Mouse (Mus musculus) forebrain, embryonic 13.5 days (tissue): ENCODE measurements around the gene Fbxo4. TPM values are rescaled to one million over a fixed set of nuclear protein-coding genes. Genes with fewer than 3 reads are reported as not detected.
A peak's percentile ranks its signal among the peaks of the same experiment; 100 is the strongest.

Experiments
- ATAC-seq: fragments of 200-750 bp; cut with Nextera tagmentation; 2 replicates; pipeline ENCODE4 v1.8.0; 2017
- H3K27ac ChIP-seq: fragments of 300-500 bp; sonication (generic); 2 replicates; pipeline ENCODE4 v1.5.1; 2015; ENCODE audit warnings: inconsistent platforms, mild to moderate bottlenecking, moderate library complexity
- H3K27me3 ChIP-seq: fragments of 300-500 bp; sonication (generic); 2 replicates; pipeline ENCODE4 v1.6.1; 2015; ENCODE audit warnings: mild to moderate bottlenecking, inconsistent platforms
- H3K36me3 ChIP-seq: fragments of 300-500 bp; sonication (generic); 2 replicates; pipeline ENCODE4 v1.6.1; 2015; ENCODE audit warnings: mild to moderate bottlenecking, inconsistent platforms; ENCODE audit not compliant: poor library complexity, severe bottlenecking
- H3K4me1 ChIP-seq: fragments of 300-500 bp; sonication (generic); 2 replicates; pipeline ENCODE4 v1.6.1; 2015; ENCODE audit warnings: inconsistent platforms
- H3K4me2 ChIP-seq: fragments of 300-500 bp; sonication (generic); 2 replicates; pipeline ENCODE4 v1.6.1; 2015; ENCODE audit warnings: inconsistent platforms, mild to moderate bottlenecking, moderate library complexity
- H3K4me3 ChIP-seq: fragments of 300-500 bp; sonication (generic); 2 replicates; pipeline ENCODE4 v1.5.1; 2015; ENCODE audit warnings: mild to moderate bottlenecking, inconsistent platforms
- H3K9ac ChIP-seq: fragments of 300-500 bp; sonication (generic); 2 replicates; pipeline ENCODE4 v1.6.1; 2015; ENCODE audit warnings: mild to moderate bottlenecking, inconsistent platforms
- H3K9me3 ChIP-seq: fragments of 300-500 bp; sonication (generic); replicated peaks from 2 replicates; pipeline ENCODE4 v1.6.1; 2016; ENCODE audit warnings: inconsistent platforms
- WGBS: fragments of 180-500 bp; shearing (Covaris S2); methylation state at CpG from one replicate; pipeline ENCODE4 v1.1.7; 2015; 5-methylcytosine and 5-hydroxymethylcytosine counted together
- polyA plus RNA-seq: library from polyadenylated mRNA; unstranded; fragments of >200 nt; fragmentation: Nextera tagmentation; extraction: Ambion mirVana; gene quantifications from 2 replicates; pipeline ENCODE4 v1.2.1, GENCODE M21; 2015

The Fbxo4 gene
- polyA plus RNA-seq, 1 experiment from 2014 or later, result 6.5 TPM

- Histone ChIP-seq H3K4me2 (no peak overlapping the region), H3K4me1 (peaks cover 5% of the 10 kb centered on the region; the same call in 1 of the 2 replicates), H3K27ac (no peak overlapping the region), H3K9ac (no peak overlapping the region), H3K36me3 (no peaks in the 10 kb centered on the region), H3K27me3 (no peaks in the 10 kb centered on the region), H3K4me3 (no peak overlapping the region), H3K9me3 (peaks cover 8% of the 10 kb centered on the region)
- 79% methylated on average over 2 of the region's 2 CpGs for WGBS
- ATAC-seq, result no peak
Observed at GRCm38 (mm10) chr15:4000536-4000935, 21.2 kb upstream of the Fbxo4 start.

- Histone ChIP-seq H3K27me3 (no peaks in the 10 kb centered on the region), H3K36me3 (no peaks in the 10 kb centered on the region), H3K4me3 (no peak overlapping the region), H3K4me1 (peaks cover 13% of the 10 kb centered on the region; the same call in 1 of the 2 replicates), H3K27ac (no peak overlapping the region), H3K9ac (no peak overlapping the region), H3K4me2 (no peak overlapping the region), H3K9me3 (no peaks in the 10 kb centered on the region)
- no peak for ATAC-seq
- WGBS, result 73% methylated on average over 2 of the region's 2 CpGs
Observed at GRCm38 (mm10) chr15:3999144-3999543, 19.8 kb upstream of the Fbxo4 start.

- WGBS, result 21% methylated on average over 14 of the region's 14 CpGs
- H3K9me3 ChIP-seq, result no peaks in the 10 kb centered on the region
- H3K9ac ChIP-seq, result peak overlapping the region; percentile 58
- H3K4me3 ChIP-seq, result peak overlapping the region; percentile 76
- peaks cover 16% of the 10 kb centered on the region; the same call in 1 of the 2 replicates for H3K4me1 ChIP-seq
- peak overlapping the region; percentile 69 for H3K27ac ChIP-seq
- H3K27me3 ChIP-seq, result no peaks in the 10 kb centered on the region
- H3K36me3 ChIP-seq, result peaks cover 7% of the 10 kb centered on the region
- peak overlapping the region; percentile 68 for H3K4me2 ChIP-seq
- no peak for ATAC-seq
Observed at GRCm38 (mm10) chr15:3996267-3997010, 17.1 kb upstream of the Fbxo4 start.

- H3K4me3 ChIP-seq, result peak within 1 kb of the TSS; percentile 76
- under 1% methylated on average over 58 of the region's 61 CpGs for WGBS
Observed at GRCm38 (mm10) chr15:3995448-3996266, 16.3 kb upstream of the Fbxo4 start, which contains the start of gene AW549877. TSS of gene AW549877 (minus strand) at chr15:3995744.

GRCm38 (mm10) chr15:3994852-3995447 lies 15.6 kb upstream of the Fbxo4 start:
- ATAC-seq, result no peak

More at GRCm38 (mm10) chr15:3995448-3996266, 16.3 kb upstream of the Fbxo4 start, which contains the start of gene AW549877:
- H3K27me3 ChIP-seq, result no peaks in the 10 kb centered on the region
- H3K4me2 ChIP-seq, result peak within 1 kb of the TSS; percentile 68
- peaks cover 16% of the 10 kb centered on the region; the same call in 1 of the 2 replicates for H3K4me1 ChIP-seq
- H3K27ac ChIP-seq, result peak within 1 kb of the TSS; percentile 84
- H3K9ac ChIP-seq, result peak within 1 kb of the TSS; percentile 79
- peaks cover 14% of the 10 kb centered on the region for H3K36me3 ChIP-seq
- peak; percentile 99 for ATAC-seq
- H3K9me3 ChIP-seq, result no peaks in the 10 kb centered on the region

GRCm38 (mm10) chr15:3987981-3988380 lies 8.6 kb upstream of the Fbxo4 start:
- peak; percentile 59; the same call in 1 of the 2 replicates for ATAC-seq
- Histone ChIP-seq H3K36me3 (peaks cover 67% of the 10 kb centered on the region), H3K4me1 (no peaks in the 10 kb centered on the region), H3K9me3 (no peaks in the 10 kb centered on the region), H3K4me2 (no peak overlapping the region), H3K27ac (no peak overlapping the region), H3K27me3 (no peaks in the 10 kb centered on the region), H3K9ac (no peak overlapping the region), H3K4me3 (no peak overlapping the region)
- 68% methylated on average over 2 of the region's 2 CpGs for WGBS

More at GRCm38 (mm10) chr15:3994852-3995447, 15.6 kb upstream of the Fbxo4 start:
- Histone ChIP-seq H3K27me3 (no peaks in the 10 kb centered on the region), H3K4me1 (peaks cover 16% of the 10 kb centered on the region; the same call in 1 of the 2 replicates), H3K9ac (peak overlapping the region; percentile 79), H3K27ac (peak overlapping the region; percentile 84), H3K4me2 (peak overlapping the region; percentile 68), H3K9me3 (no peaks in the 10 kb centered on the region), H3K36me3 (peaks cover 20% of the 10 kb centered on the region), H3K4me3 (peak overlapping the region; percentile 76)
- WGBS, result 28% methylated on average over 14 of the region's 14 CpGs

GRCm38 (mm10) chr15:3984876-3985275 lies 5.5 kb upstream of the Fbxo4 start:
- Histone ChIP-seq H3K4me3 (no peak overlapping the region), H3K27me3 (no peaks in the 10 kb centered on the region), H3K27ac (no peak overlapping the region), H3K4me1 (no peaks in the 10 kb centered on the region), H3K9me3 (no peaks in the 10 kb centered on the region), H3K9ac (no peak overlapping the region), H3K4me2 (no peak overlapping the region), H3K36me3 (peaks cover 52% of the 10 kb centered on the region)
- ATAC-seq, result no peak
- WGBS, result 93% methylated on average over 2 of the region's 2 CpGs

GRCm38 (mm10) chr15:3982732-3983131 lies 3.4 kb upstream of the Fbxo4 start:
- WGBS, result 97% methylated on average over 5 of the region's 5 CpGs
- Histone ChIP-seq H3K4me2 (no peak overlapping the region), H3K36me3 (peaks cover 37% of the 10 kb centered on the region), H3K9me3 (no peaks in the 10 kb centered on the region), H3K27ac (no peak overlapping the region), H3K27me3 (no peaks in the 10 kb centered on the region), H3K9ac (no peak overlapping the region), H3K4me1 (peaks cover 4% of the 10 kb centered on the region; the same call in 1 of the 2 replicates), H3K4me3 (no peak overlapping the region)
- ATAC-seq, result no peak

GRCm38 (mm10) chr15:3979871-3980270 lies 498 bp upstream of the Fbxo4 start:
- H3K27ac ChIP-seq, result peak overlapping the region; percentile 94; the same call in 1 of the 2 replicates
- peaks cover 18% of the 10 kb centered on the region for H3K36me3 ChIP-seq
- peak; percentile 1; the same call in 1 of the 2 replicates for ATAC-seq
- peaks cover 4% of the 10 kb centered on the region; the same call in 1 of the 2 replicates for H3K4me1 ChIP-seq
- no peaks in the 10 kb centered on the region for H3K27me3 ChIP-seq
- peak overlapping the region; percentile 69 for H3K4me2 ChIP-seq
- 92% methylated on average over 3 of the region's 3 CpGs for WGBS
- peak overlapping the region; percentile 66; the same call in 1 of the 2 replicates for H3K4me3 ChIP-seq
- no peaks in the 10 kb centered on the region for H3K9me3 ChIP-seq
- peak overlapping the region; percentile 94 for H3K9ac ChIP-seq

GRCm38 (mm10) chr15:3978279-3978678 lies 1.1 kb downstream of the Fbxo4 start:
- ATAC-seq, result no peak
- Histone ChIP-seq H3K9me3 (no peaks in the 10 kb centered on the region), H3K27me3 (no peaks in the 10 kb centered on the region), H3K9ac (no peak overlapping the region), H3K27ac (no peak overlapping the region), H3K4me3 (no peak overlapping the region), H3K36me3 (0 out of 2 replicates have a peak, but pooled peaks cover 6% of the 10 kb centered on the region), H3K4me2 (no peak overlapping the region), H3K4me1 (peaks cover 4% of the 10 kb centered on the region; the same call in 1 of the 2 replicates)
- WGBS, result 96% methylated on average over 2 of the region's 2 CpGs

- no peak overlapping the region for H3K4me2 ChIP-seq
- 94% methylated on average over 3 of the region's 3 CpGs for WGBS
- no peak overlapping the region for H3K4me3 ChIP-seq
- H3K27me3 ChIP-seq, result no peaks in the 10 kb centered on the region
- H3K9ac ChIP-seq, result no peak overlapping the region
- H3K9me3 ChIP-seq, result no peaks in the 10 kb centered on the region
- no peaks in the 10 kb centered on the region for H3K4me1 ChIP-seq
- no peak overlapping the region for H3K27ac ChIP-seq
- ATAC-seq, result no peak
- peaks cover 8% of the 10 kb centered on the region; the same call in 1 of the 2 replicates for H3K36me3 ChIP-seq
Observed at GRCm38 (mm10) chr15:3973300-3973699, 6.1 kb downstream of the Fbxo4 start.
